Mouse (Mus musculus): ENCODE data around the gene Prrt1.

The Prrt1 gene

DNA sequence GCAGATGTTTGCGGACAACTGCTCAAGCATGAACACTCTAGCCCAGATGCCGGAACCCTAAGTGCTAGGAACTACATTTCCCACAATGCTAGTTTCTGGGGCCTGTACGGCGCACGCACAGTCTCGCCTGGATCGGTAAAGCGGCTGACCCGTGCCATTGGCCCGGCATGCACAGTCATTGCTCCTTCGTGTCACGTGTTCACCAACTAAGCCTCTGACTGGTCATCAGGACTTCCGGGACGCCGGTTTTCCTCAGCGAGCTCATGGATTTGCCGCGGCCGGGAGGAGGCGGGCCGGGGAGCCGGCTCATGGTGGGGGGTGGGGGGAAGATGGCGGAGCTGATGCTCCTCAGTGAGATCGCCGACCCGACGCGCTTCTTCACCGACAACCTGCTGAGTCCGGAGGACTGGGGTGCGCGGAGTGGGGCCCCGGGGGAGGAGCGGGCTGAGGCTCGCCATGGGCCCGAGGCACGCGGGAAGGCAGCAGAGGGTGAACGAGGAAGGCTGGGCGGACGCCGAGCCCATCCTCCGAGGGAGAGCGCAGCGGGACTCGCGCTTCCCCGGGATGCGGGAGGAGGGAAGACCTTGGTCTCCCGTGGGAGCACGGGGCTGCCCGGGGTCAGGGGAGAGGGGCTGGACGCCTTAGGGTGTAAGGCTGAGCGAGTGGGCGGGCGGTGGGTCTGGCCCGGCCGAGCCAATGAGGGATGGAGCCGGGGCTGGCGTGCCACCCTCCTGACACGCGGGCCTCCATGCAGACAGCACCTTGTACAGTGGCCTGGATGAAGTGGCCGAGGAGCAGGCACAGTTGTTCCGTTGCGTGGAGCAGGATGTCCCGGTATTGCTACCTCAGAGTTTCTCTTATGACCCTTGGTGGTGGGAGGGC is 17.8 kb downstream of the Prrt1 start, which contains the start of gene Atf6b:
Gene Atf6b, plus strand, starts transcription at position 241 of the 882 bp plus-strand sequence.
- peak; percentile 91 to 92 for DNase-seq (ENCODE audit: low read depth in 2 of 2, low spot score in 2 of 2)

DNA sequence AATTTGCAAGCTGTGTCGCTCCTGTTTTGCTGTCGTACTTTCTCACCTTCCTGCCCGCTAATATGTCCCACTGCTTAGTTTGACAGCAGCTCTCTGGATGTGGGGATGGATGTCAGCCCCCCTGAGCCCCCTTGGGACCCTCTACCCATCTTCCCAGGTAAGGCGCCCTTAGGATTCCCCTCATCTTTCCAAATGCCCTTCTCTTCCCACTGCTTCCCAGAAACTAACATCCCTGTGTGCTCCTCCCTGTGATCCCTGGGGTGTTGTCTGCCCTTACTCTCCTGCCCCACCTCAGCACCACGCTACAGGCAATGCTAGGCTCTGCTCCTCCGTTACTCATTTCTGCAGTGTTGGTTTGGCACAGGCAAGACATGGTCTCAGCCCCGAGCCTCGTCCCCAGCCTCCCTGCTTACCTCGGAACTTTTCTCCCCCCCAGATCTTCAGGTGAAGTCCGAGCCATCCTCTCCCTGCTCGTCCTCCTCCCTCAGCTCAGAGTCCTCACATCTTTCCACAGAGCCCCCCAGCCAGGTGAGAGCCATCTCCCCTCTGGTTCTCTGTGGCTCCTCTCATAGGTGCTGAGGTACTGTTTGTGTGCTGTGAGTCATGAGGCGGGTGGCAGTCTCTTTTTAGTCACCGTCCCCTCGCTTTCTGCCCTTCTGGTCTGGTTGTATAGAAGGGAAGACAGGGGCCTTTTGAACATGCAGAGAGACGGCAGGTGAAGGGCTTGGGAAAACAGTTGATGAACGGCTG is 19.0 kb downstream of the Prrt1 start:
- no peak for DNase-seq (ENCODE audit: low read depth in 2 of 2, low spot score in 2 of 2)

DNA sequence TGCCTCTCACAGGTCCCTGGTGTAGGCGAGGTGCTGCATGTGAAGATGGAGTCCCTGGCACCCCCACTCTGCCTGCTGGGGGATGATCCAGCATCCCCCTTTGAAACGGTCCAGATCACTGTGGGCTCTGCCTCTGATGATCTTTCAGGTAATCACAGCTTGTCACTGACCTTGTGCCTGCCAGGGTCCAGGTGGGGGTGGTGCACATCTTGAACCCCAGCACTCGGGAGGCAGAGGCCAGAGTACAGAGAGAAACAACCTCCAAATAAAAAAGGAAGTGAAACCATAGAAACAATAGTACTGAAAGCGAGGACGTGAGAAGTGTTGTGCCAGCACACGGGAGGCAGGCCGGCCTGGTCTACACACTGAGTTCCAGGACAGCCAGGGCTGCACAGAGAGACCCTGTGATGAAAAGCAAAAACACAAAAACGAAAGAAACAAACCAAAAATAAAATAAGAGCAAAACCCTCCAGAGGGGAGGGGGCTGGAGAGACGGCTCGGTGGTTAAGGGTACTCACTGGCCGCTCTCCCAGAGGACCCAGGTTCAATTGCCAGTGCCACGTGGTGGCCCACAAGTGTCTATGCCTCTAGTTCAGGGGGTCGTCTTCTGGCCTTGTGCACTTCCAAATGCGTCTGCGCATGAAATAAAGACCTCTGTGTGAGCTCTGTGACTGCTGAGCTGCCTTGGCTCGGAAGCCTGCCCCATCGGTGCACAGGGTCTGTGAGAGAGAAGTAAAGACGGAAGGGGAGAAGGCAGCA is 20.0 kb downstream of the Prrt1 start:
- DNase-seq (ENCODE audit: low read depth in 2 of 2, low spot score in 2 of 2), result no peak

DNA sequence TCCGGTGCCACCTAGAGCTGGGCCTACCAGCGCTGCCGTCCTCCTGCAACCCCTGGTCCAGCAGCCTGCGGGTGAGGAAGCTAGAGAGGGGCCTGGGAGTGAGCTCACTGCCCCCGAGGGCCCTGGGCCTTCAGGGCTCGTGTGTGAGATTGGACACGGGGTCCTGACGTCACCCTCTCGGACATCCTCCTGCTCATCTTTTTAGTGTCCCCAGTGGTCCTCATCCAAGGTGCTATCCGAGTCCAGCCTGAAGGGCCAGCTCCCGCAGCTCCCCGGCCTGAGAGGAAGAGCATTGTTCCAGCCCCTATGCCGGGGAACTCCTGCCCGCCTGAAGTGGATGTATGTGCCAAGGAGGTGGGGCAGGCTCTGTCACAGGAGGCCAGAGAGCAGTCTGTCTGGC is 21.4 kb downstream of the Prrt1 start:
- no peak for DNase-seq (ENCODE audit: low read depth in 2 of 2, low spot score in 2 of 2)

DNA sequence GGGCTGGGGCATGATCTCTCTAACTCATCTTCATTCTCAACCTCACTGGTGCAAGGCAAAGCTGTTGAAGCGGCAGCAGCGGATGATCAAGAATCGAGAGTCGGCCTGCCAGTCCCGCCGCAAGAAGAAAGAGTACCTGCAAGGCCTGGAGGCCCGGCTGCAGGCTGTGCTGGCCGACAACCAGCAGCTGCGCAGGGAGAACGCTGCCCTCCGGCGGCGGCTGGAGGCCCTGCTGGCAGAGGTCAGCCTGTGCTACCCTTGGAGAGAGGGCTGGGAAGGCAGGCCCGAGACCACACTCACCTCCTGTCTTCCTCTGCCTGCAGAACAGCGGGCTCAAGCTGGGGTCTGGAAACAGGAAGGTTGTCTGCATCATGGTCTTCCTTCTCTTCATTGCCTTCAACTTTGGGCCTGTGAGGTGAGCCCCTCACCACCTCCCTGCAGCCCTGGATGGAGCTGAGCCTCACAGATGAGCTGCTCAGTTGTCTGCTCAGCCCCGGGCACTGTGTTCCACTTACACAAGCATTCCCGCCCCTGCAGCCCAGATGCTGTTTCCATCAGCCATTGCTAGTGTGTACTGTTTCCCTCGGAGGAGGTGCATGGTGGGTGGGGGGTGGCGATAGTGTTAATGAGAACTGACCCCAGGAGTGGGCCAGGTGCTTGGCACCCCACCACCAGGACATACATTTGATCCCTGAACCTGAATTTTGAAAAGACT is 22.3 kb downstream of the Prrt1 start:
- DNase-seq (ENCODE audit: low read depth in 2 of 2, low spot score in 2 of 2), result no peak

DNA sequence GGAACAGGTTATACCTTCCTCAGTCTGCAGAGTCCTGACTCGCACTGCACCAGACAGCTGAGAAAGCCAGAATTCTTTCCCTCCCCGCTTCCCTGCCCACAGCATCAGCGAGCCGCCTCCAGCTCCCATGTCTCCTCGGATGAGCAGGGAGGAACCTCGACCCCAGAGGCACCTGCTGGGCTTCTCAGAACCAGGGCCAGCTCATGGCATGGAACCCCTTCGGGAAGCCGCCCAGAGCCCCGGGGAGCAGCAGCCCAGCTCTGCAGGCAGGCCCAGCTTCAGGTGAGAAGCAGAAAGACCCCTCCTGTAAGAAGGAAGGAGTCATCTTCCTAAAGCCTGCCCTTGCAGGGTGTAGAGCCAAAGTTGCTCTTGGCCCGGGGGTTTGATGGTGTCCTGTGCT is 23.2 kb downstream of the Prrt1 start:
- DNase-seq (ENCODE audit: low read depth in 2 of 2, low spot score in 2 of 2), result no peak

DNA sequence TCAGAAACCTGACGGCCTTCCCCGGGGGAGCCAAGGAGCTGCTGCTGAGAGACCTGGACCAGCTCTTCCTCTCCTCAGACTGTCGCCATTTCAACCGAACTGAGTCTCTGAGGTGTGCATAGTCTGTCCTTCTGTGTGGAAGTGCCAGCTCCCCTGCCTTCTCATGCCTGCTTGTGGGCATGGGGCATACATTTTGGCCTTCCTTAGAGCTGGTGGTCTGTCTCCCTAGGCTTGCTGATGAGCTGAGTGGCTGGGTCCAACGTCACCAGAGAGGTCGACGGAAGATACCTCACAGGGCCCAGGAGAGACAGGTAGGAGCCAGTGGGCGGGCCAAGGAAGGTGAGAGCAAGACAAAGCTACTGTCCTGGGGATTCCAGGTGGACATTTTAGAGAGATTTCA is 23.7 kb downstream of the Prrt1 start:
- no peak for DNase-seq (ENCODE audit: low read depth in 2 of 2, low spot score in 2 of 2)

DNA sequence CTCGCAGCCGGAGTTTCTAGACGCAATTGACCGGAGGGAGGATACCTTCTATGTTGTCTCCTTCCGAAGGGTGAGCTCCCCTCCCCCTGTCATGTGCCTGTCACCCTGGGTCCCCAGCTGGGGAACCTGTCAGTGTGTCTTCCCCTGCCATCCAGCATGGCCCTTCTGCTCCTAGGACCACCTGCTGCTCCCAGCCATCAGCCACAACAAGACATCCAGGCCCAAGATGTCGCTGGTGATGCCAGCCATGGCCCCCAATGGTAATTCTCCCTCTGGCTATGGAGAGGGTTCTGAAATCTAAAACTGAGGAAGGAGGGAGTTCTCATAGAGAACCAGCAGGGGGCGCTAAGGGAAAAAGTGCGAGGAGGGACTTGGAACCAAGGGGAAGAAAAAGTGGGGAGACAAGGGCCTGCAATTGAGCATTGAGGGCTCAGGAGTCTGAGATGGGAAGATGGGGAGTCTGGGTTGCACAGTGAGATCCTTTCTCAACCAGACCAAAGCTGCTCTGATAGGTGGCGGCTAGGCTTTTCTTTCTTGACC is 24.5 kb downstream of the Prrt1 start:
- DNase-seq (ENCODE audit: low read depth in 2 of 2, low spot score in 2 of 2), result peak; percentile 42 to 60

DNA sequence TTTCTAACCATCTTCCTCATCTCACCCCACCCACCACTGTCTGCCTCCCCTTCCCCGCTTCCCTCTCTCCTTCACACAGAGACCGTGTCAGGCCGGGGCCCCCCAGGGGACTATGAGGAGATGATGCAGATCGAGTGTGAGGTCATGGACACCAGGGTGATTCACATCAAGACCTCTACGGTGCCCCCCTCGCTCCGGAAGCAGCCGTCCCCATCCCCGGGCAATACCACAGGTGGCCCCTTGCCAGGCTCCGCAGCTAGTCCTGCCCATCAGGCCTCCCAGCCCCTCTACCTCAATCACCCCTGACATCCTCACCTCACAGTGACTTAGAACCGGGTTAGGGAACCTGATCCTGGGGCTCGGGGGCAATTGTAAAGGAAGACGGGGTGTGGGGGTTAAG is 25.1 kb downstream of the Prrt1 start:
- no peak for DNase-seq (ENCODE audit: low read depth in 2 of 2, low spot score in 2 of 2)

DNA sequence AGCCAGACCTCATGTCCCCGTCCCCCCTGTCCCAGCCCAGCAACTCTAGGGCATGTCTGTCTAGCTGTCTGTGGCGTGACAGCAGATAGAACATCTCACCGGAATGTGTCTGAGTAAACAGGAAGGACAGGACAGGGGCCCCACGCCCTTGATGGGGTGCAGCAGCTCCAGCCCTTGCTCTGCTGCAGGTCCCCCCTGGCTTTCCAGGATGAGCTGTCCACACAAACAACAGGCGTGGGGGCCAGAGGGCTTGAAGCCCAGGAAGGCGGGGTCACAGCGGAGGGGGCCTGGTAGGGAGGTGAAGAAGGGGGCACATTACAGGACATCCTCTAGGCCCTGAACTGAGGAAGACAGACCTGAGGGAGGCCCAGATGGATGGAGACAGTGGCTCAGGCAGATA is 25.8 kb downstream of the Prrt1 start:
- DNase-seq (ENCODE audit: low read depth in 2 of 2, low spot score in 2 of 2), result no peak

DNA sequence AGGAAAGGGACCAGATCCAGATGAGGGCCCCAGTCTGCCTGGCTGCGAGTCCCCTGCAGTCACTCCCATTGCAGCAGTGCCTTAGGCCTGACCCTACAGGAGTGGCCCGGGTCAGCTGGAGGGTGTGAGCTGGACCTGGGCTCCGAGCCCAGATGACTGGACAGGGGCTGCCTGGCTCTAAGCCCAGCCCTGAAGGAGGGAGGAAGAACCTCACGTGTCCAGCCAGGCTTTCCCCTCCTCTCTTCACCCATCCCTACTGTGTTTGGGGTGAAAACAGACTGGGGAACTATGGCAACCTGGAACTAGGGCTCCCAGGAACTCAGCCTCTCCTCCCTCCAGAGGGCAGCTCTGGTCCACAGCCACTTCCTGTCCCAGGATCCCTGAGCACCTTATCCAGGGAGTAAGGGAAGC is 26.3 kb downstream of the Prrt1 start:
- DNase-seq (ENCODE audit: low read depth in 2 of 2, low spot score in 2 of 2), result no peak

DNA sequence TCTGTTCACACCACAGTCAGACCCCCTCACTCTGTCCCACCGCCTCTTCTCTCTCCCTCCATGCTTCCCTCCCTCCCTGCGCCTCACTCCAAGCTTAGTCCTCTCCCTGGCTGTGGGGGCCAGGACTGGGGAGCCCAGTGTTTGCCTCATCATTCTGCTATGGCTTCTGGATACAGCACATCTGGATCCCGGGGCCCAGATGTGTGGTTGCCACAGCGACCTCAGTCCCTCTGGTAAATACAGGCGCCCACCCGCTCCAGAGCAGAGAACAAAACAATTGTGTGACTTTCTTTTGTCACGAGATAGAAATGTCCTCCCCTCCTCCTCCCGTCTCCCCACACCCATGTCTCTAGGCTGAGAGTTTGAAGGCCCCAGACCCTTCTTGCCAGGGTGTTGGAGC is 27.3 kb downstream of the Prrt1 start:
- DNase-seq (ENCODE audit: low read depth in 2 of 2, low spot score in 2 of 2), result no peak

DNA sequence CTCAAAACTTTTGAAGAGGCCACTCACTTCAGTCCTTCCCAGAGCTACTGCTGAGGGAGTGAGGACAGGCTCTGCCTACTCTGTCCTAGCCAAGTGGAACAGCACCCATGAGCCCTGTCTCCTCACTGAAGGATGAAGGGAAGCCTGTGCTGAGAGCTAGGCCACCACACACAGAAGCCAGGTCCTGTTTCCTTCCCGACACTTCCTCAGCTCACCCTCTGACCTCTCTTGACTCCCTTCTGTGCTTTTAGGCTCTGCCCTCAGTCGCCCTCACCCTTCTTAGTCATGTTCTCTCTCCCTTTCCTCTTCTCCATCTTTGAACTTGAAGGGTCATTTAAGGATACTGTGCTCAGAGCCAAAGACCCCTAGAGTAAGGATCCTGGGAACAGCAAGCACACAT is 27.9 kb downstream of the Prrt1 start:
- no peak for DNase-seq (ENCODE audit: low read depth in 2 of 2, low spot score in 2 of 2)

DNA sequence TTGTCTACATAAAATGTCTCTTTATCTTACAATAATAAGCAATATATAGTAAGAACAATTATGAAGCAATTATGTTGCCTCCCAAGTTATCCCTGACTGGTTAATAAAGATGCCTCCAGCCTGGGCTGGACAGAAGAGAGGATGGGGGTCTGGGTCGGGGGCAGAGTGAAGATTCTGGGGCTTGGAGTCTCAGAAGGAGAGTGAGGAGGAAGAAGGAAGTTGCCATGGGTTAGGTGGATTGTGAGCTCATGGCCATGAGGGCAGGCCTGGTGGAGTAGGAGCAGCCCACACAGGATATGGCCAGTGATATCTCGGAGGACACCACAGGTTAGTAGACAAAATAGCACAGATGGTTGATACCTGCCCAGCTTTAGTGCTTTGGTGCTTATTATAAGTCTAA is 28.8 kb downstream of the Prrt1 start:
- no peak for DNase-seq (ENCODE audit: low read depth in 2 of 2, low spot score in 2 of 2)

DNA sequence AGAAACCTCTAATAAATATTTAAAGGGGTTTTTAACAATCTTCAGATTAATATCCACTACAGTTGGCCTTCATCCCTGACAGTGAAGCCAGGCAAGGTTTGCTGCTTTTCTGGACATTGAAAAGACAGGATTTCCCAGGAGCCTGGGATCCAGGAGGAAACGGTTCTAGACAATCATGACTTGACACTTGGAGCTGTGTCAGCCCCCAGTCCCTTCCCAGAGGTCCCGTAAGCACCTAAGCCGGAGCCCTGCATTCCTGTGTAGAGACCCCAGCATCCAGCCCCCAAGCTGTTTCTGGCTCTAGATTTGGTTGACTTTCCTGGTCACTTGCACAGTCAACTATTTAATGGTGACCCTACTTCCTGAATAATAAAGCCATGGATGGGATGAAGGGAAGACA is 29.3 kb downstream of the Prrt1 start:
- no peak for DNase-seq (ENCODE audit: low read depth in 2 of 2, low spot score in 2 of 2)

DNA sequence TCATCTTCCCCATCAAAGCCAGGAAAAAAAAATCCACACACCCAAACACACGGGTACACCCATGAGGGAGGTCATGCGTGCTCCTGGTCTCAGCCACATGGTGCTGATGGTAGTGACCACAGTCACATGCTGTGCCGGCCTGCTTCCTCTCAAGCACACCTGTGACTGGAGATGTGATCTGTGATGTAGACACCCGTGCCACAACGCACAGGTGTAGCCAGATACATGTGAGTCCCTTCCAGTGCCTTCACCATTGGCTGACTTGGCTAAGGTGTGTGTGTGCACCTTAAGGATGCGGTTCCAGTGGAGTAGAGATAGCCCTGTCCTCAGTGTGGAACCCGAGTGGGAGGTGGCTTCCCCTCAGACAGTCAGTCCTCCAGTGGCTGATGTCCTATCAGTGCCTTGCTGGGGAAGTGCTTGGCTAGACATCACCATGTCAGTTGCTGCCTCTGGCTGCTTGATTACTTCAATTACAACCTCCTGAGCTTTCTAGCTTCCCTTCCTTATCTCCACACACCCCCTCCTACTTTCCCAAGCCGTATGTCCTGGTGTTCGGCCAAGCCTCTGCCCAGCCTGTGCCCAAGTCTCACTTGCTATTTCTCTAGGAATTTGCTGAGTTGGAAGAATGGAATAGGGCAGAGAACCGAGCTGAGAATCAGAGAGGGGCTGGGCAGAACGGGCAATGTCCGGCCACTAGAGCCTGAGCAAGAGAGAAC is 30.0 kb downstream of the Prrt1 start:
- no peak for DNase-seq (ENCODE audit: low read depth in 2 of 2, low spot score in 2 of 2)

DNA sequence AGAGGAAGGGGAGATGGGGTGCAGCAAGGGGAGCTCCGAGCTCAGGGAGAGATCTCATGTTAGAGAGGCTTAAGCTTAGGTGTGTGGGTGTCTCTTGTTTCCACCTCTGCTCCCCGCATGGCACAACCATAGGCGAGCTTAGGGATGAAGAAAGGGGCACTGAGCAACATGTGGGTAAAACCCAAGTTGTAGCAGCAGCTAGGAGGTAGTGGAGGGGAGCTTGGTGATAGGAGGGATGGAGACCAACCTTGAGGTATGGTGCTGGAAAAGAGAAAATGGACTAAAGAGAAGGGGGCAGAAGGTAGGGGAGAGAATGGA is 30.5 kb downstream of the Prrt1 start:
- no peak for DNase-seq (ENCODE audit: low read depth in 2 of 2, low spot score in 2 of 2)

DNA sequence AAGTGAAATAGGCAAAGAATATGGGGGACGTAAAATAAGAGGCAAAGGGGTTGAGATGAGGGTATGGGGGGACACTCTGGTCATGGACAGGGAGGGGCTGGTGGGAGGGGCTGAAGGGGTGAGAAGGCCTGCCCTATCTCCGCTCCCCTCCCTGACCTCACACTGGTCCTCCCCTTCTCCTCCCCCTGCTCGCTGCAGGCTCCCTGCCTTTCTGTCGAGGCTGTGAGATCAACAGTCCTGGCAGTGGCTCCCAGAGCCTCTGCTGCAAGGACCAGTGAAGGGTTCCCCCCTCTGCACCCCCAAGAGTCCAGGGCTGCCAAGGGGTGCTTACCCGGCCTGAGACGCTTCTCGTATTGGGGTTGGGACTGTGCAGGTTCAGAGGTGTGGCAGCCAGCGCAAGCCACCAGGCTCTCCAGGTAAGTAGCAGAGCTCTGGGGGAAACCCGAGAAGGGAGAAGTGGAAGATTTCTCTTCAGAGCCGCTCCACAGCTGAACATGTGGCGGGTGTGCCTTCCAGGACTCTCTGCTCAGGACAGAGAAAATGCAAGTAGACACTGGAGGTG is 31.0 kb downstream of the Prrt1 start:
- no peak for DNase-seq (ENCODE audit: low read depth in 2 of 2, low spot score in 2 of 2)

DNA sequence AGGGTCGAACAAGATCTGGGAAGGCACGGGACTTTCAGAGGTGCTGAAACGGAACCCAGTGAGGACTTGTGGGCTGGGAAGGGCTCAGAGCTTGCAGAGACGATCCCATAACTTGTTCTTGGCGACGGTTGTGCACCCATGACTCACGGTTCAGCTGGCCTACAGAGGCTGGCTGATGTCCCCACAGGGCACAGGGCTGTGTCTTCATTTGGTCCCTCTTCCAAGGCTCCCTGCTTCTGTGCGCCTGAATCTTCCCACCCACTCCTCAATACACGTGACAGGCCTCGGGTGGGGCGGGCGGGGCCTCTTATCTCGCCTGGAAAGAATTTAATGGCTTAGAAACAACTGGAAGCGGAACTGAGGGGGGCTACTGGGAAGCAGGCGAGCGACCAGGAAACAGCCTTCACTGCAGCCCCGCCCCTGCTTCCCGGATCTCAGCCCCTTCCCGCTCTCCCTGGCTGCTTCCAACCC is 31.8 kb downstream of the Prrt1 start:
- no peak for DNase-seq (ENCODE audit: low read depth in 2 of 2, low spot score in 2 of 2)

DNA sequence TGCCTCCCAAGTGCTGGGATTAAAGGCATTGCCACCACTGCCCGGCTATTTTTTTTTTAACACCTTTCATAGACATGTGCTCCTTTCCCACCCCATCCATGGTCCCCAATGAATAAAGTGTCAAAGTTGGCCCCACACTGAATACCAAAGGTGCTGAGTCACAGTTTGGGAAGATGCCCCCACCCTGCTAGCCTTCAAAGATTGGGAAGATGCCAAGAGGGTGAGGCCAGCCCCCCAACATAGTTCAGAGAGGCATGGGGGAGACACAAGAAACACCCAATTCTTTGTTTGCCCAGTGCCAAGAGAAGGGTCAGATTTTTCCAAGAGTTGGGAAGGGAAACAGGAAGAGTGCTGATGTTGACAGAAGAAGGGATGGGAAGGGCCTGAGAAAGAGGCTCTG is 33.1 kb downstream of the Prrt1 start:
- DNase-seq (ENCODE audit: low read depth in 2 of 2, low spot score in 2 of 2), result no peak

Measured in CD8-positive naive resting alpha-beta T cell, adult 2 months (primary cell).